25 mouse cellular contexts compared by ENCODE assay signal in the genomic region with DNA sequence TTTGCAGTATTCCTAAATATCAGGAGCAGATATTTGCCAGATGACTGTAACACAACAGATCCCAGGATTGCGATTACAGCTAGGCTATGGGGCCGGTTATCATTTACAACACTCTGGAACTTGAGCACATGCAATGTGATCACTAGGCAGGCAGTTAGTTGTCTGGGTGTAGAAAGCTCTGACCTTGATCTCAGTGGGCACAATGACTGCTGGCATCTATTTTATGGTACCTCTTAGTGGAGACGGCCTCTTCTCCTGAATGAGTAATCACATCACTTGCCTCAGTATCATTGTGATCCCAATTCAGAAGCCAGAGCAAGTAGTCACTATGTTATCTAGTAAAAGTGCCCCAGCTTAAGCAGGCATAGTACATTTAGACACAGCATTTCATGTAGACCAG. TPM values are rescaled to one million over a fixed set of nuclear protein-coding genes. Genes with fewer than 3 reads are reported as not detected.
DNase-seq lines count a peak whose midpoint lies in the region; ATAC-seq and TF ChIP-seq lines count a peak whose summit lies in the region.
"Had no signal": no experiment of that assay in that cellular context is flagged by ENCODE, and none has a peak within 500 bp of the region (broad histone marks: within the 10 kb centered on the region; RNA-seq: fewer than 3 reads in every experiment).

No protein-coding gene starts in this region.

- TF ChIP-seq CTCF in midbrain, postnatal 0 days (IDR thresholded peaks at IDR 0.05), result no peak

- WGBS in midbrain, embryonic 11.5 days, result 82% methylated on average over 3 of the region's 3 CpGs
- WGBS in midbrain, postnatal 0 days, result 78% methylated on average over 3 of the region's 3 CpGs
- WGBS in limb, embryonic 10.5 days, result 71% methylated on average over 3 of the region's 3 CpGs

- DNase-seq in adrenal gland, adult 2 months, result peak; percentile 8
- no peak for DNase-seq in adrenal gland, adult 18-20 months (ENCODE audit: low spot score in 2 of 2)
- peak; percentile 86 for DNase-seq in midbrain, embryonic 11.5 days (ENCODE audit: low spot score, missing footprints)
- no peak for DNase-seq in midbrain, postnatal 0 days (ENCODE audit: low spot score)
- no peak for DNase-seq in limb, embryonic 10.5 days (ENCODE audit: low spot score)
- no peak for DNase-seq in thymus, adult 18-20 months
- DNase-seq: cerebellum, postnatal 10 days; gastrocnemius, postnatal 25 days; heart, postnatal 14 days; kidney, adult 2 months; kidney, postnatal 36 days; left cerebral cortex, postnatal 4 days; right cerebral cortex, postnatal 25 days; thymus, postnatal 36 days had no signal

- peaks cover 13% of the 10 kb centered on the region for H3K79me2 ChIP-seq in myocyte (ENCODE audit: control insufficient read depth, insufficient read depth)

- H3K4me1 ChIP-seq in midbrain, embryonic 11.5 days (ENCODE audit: control insufficient read depth, insufficient read depth, low read length), result no peaks in the 10 kb centered on the region
- H3K4me1 ChIP-seq in midbrain, postnatal 0 days (ENCODE audit: insufficient read depth, low read length), result no peaks in the 10 kb centered on the region
- H3K4me1 ChIP-seq in limb, embryonic 10.5 days, result peaks cover 5% of the 10 kb centered on the region; the same call in 1 of the 2 replicates
- H3K4me1 ChIP-seq: embryonic facial prominence, embryonic 15.5 days; forebrain, embryonic 10.5 days; liver, embryonic 12.5 days; lung, embryonic 15.5 days had no signal

- H3K27me3 ChIP-seq in midbrain, embryonic 11.5 days (ENCODE audit: control insufficient read depth, insufficient read depth, low read length), result no peaks in the 10 kb centered on the region
- H3K27me3 ChIP-seq in midbrain, postnatal 0 days (ENCODE audit: insufficient read depth, low read length), result no peaks in the 10 kb centered on the region
- H3K27me3 ChIP-seq in myocyte (ENCODE audit: control insufficient read depth, insufficient read depth, insufficient read length), result no peaks in the 10 kb centered on the region
- H3K27me3 ChIP-seq in limb, embryonic 10.5 days (ENCODE audit: low read depth, poor library complexity, severe bottlenecking), result no peaks in the 10 kb centered on the region
- H3K27me3 ChIP-seq: CH12.LX; embryonic facial prominence, embryonic 15.5 days; liver, embryonic 12.5 days; lung, embryonic 15.5 days had no signal

- no peak for TF ChIP-seq POLR2A in myocyte (IDR thresholded peaks at IDR 0.05; ENCODE audit: insufficient read length, low read depth)

- no peak overlapping the region for H3K27ac ChIP-seq in midbrain, embryonic 11.5 days (ENCODE audit: low read depth, low read length)
- H3K27ac ChIP-seq in midbrain, postnatal 0 days (ENCODE audit: low read depth, low read length), result no peak overlapping the region
- H3K27ac ChIP-seq in limb, embryonic 10.5 days, result no peak overlapping the region
- H3K27ac ChIP-seq: embryonic facial prominence, embryonic 15.5 days; forebrain, embryonic 10.5 days; heart, embryonic 10.5 days; hindbrain, embryonic 14.5 days; liver, embryonic 12.5 days; lung, embryonic 15.5 days had no signal

- H3K4me3 ChIP-seq in midbrain, embryonic 11.5 days (ENCODE audit: low read depth, low read length), result no peak overlapping the region
- no peak overlapping the region for H3K4me3 ChIP-seq in midbrain, postnatal 0 days (ENCODE audit: low read depth, low read length)
- no peak overlapping the region for H3K4me3 ChIP-seq in myocyte
- no peak overlapping the region for H3K4me3 ChIP-seq in limb, embryonic 10.5 days
- H3K4me3 ChIP-seq: embryonic facial prominence, embryonic 15.5 days; forebrain, embryonic 10.5 days; heart, embryonic 10.5 days; liver, embryonic 12.5 days; lung, embryonic 15.5 days had no signal

- H3K4me2 ChIP-seq in midbrain, embryonic 11.5 days, result no peak overlapping the region
- H3K4me2 ChIP-seq in midbrain, postnatal 0 days (ENCODE audit: low read depth, low read length, poor library complexity, severe bottlenecking), result no peak overlapping the region
- no peak overlapping the region for H3K4me2 ChIP-seq in myocyte (ENCODE audit: low read depth)
- H3K4me2 ChIP-seq: embryonic facial prominence, embryonic 15.5 days; hindbrain, embryonic 14.5 days; liver, embryonic 12.5 days; lung, embryonic 15.5 days had no signal

- peaks cover 15% of the 10 kb centered on the region for H3K36me3 ChIP-seq in midbrain, embryonic 11.5 days (ENCODE audit: control insufficient read depth, insufficient read depth, low read length)
- peaks cover 17% of the 10 kb centered on the region; the same call in 1 of the 2 replicates for H3K36me3 ChIP-seq in midbrain, postnatal 0 days (ENCODE audit: insufficient read depth, low read length)
- peaks cover 27% of the 10 kb centered on the region for H3K36me3 ChIP-seq in myocyte (ENCODE audit: control insufficient read depth, insufficient read depth)
- peaks cover 36% of the 10 kb centered on the region for H3K36me3 ChIP-seq in limb, embryonic 10.5 days

- no peak for ATAC-seq in midbrain, embryonic 11.5 days (ENCODE audit: low FRiP score)
- no peak for ATAC-seq in midbrain, postnatal 0 days (ENCODE audit: low FRiP score)
- ATAC-seq in granulocyte monocyte progenitor cell, adult 5-6 weeks (replicated peaks; ENCODE audit: poor library complexity, severe bottlenecking), result 0 out of 2 replicates have a peak, but pooled peaks have one; percentile 18
- ATAC-seq: liver, embryonic 12.5 days had no signal

- no peak overlapping the region for H3K9ac ChIP-seq in midbrain, embryonic 11.5 days (ENCODE audit: low read length)
- H3K9ac ChIP-seq in midbrain, postnatal 0 days (replicated peaks; ENCODE audit: low read length, poor library complexity, severe bottlenecking), result no peak overlapping the region
- H3K9ac ChIP-seq: embryonic facial prominence, embryonic 15.5 days; hindbrain, embryonic 14.5 days; liver, embryonic 12.5 days; lung, embryonic 15.5 days had no signal

- H3ac ChIP-seq in myocyte (ENCODE audit: control insufficient read depth, insufficient read length), result no peak overlapping the region

- no peaks in the 10 kb centered on the region for H3K9me3 ChIP-seq in midbrain, embryonic 11.5 days (ENCODE audit: control insufficient read depth, low read length)
- no peaks in the 10 kb centered on the region for H3K9me3 ChIP-seq in midbrain, postnatal 0 days (ENCODE audit: low read length)
- H3K9me3 ChIP-seq in limb, embryonic 10.5 days (replicated peaks), result no peaks in the 10 kb centered on the region
- H3K9me3 ChIP-seq: embryonic facial prominence, embryonic 15.5 days; forebrain, embryonic 10.5 days; heart, embryonic 10.5 days; liver, embryonic 12.5 days; lung, embryonic 15.5 days had no signal

TF ChIP-seq in myocyte, 11 proteins besides CTCF, POLR2A, EP300 and RAD21:
- TF ChIP-seq POLR2AphosphoS2 (IDR thresholded peaks at IDR 0.05; ENCODE audit: insufficient read length, low read depth) (peak; percentile 15), TCF12 (IDR thresholded peaks at IDR 0.05; ENCODE audit: insufficient read depth, poor library complexity, severe bottlenecking) (no peak)

RNA-seq across cellular contexts. Expression of a gene that starts 37.2 kb away (rescaled TPM):
- total RNA-seq in adrenal gland, adult 2 months (2021), result not detected
- polyA plus RNA-seq in adrenal gland, adult 2 months (2012; rRNA removed), result not detected in 2 replicates
- total RNA-seq in adrenal gland, adult 18-20 months (2021), result not detected
- polyA plus RNA-seq in midbrain, embryonic 11.5 days (2014; fragmentation: Nextera tagmentation; extraction: Ambion mirVana), result not detected in 2 replicates
- not detected in 2 replicates for total RNA-seq in midbrain, postnatal 0 days (2014; rRNA removed)
- not detected in 2 replicates for polyA plus RNA-seq in midbrain, postnatal 0 days (2015; fragmentation: Nextera tagmentation; extraction: Ambion mirVana)
- total RNA-seq in granulocyte monocyte progenitor cell, adult 5-6 weeks (2014; fragmentation: Nextera tagmentation), result not detected in 2 replicates
- total RNA-seq in granulocyte monocyte progenitor cell, adult 5-6 weeks (2017), result not detected in 2 replicates
- not detected for polyA plus RNA-seq in myocyte (2012; fragmentation: generic; extraction: Trizol)
- polyA plus RNA-seq in limb, embryonic 10.5 days (2016; fragmentation: Nextera tagmentation; extraction: Ambion mirVana), result not detected in 2 replicates
- total RNA-seq: CH12.LX; gastrocnemius, postnatal 25 days; heart, postnatal 14 days; layer of hippocampus, postnatal 10 days; left cerebral cortex, postnatal 4 days; megakaryocyte, adult 5-6 weeks had no signal
- polyA plus RNA-seq: embryonic facial prominence, embryonic 15.5 days; forebrain, embryonic 10.5 days; heart, embryonic 10.5 days; hindbrain, embryonic 14.5 days; kidney, adult 2 months; liver, embryonic 12.5 days had no signal

Comparison
In these comparisons a context has a peak if more than half of its experiments do, and no peak if none do; other contexts are left out.
1. DNase-seq: peak in adrenal gland, adult 2 months (single experiment) and midbrain, embryonic 11.5 days (single experiment); none in adrenal gland, adult 18-20 months (0 of 2), midbrain, postnatal 0 days (single experiment), limb, embryonic 10.5 days (single experiment) and thymus, adult 18-20 months (0 of 2).